Mouse (Mus musculus): ENCODE data around the gene Tec.

Gene Tec

GRCm38 (mm10) chr5:72891534-72891933, 23.3 kb upstream of the Tec start:
- no peak for DNase-seq (ENCODE audit: low spot score in 2 of 2)

- DNase-seq (ENCODE audit: low spot score in 2 of 2) = no peak
Observed at GRCm38 (mm10) chr5:72888260-72888659, 20.0 kb upstream of the Tec start.

GRCm38 (mm10) chr5:72886458-72887222, 18.4 kb upstream of the Tec start:
- no peak for DNase-seq (ENCODE audit: low spot score in 2 of 2)

GRCm38 (mm10) chr5:72883706-72884105, 15.4 kb upstream of the Tec start:
- DNase-seq (ENCODE audit: low spot score in 2 of 2) = no peak

GRCm38 (mm10) chr5:72882412-72882765, 14.1 kb upstream of the Tec start:
- no peak for DNase-seq (ENCODE audit: low spot score in 2 of 2)

GRCm38 (mm10) chr5:72881748-72882411, 13.6 kb upstream of the Tec start:
- DNase-seq (ENCODE audit: low spot score in 2 of 2) = no peak

- no peak for DNase-seq (ENCODE audit: low spot score in 2 of 2)
Observed at GRCm38 (mm10) chr5:72879736-72880135, 11.5 kb upstream of the Tec start.

- DNase-seq (ENCODE audit: low spot score in 2 of 2) = no peak
Observed at GRCm38 (mm10) chr5:72871114-72871513, 2.8 kb upstream of the Tec start.

- no peak for DNase-seq (ENCODE audit: low spot score in 2 of 2)
Observed at GRCm38 (mm10) chr5:72869779-72870608, 1.7 kb upstream of the Tec start.

GRCm38 (mm10) chr5:72867036-72867672, 1.1 kb downstream of the Tec start:
- no peak for DNase-seq (ENCODE audit: low spot score in 2 of 2)

GRCm38 (mm10) chr5:72866260-72866905, 1.9 kb downstream of the Tec start:
- DNase-seq (ENCODE audit: low spot score in 2 of 2) = no peak

GRCm38 (mm10) chr5:72864654-72865178, 3.6 kb downstream of the Tec start:
- DNase-seq (ENCODE audit: low spot score in 2 of 2) = no peak

- DNase-seq (ENCODE audit: low spot score in 2 of 2) = no peak
Observed at GRCm38 (mm10) chr5:72863166-72863565, 5.1 kb downstream of the Tec start.

- DNase-seq (ENCODE audit: low spot score in 2 of 2) = no peak
Observed at GRCm38 (mm10) chr5:72861726-72862385, 6.4 kb downstream of the Tec start.

GRCm38 (mm10) chr5:72860899-72861298, 7.4 kb downstream of the Tec start:
- no peak for DNase-seq (ENCODE audit: low spot score in 2 of 2)

- DNase-seq (ENCODE audit: low spot score in 2 of 2) = no peak
Observed at GRCm38 (mm10) chr5:72858306-72858705, 10.0 kb downstream of the Tec start.

- no peak for DNase-seq (ENCODE audit: low spot score in 2 of 2)
Observed at GRCm38 (mm10) chr5:72857756-72858155, 10.5 kb downstream of the Tec start.

- no peak for DNase-seq (ENCODE audit: low spot score in 2 of 2)
Observed at GRCm38 (mm10) chr5:72856255-72856878, 11.9 kb downstream of the Tec start.

GRCm38 (mm10) chr5:72855685-72856124, 12.6 kb downstream of the Tec start:
- DNase-seq (ENCODE audit: low spot score in 2 of 2) = peak; percentile 86 to 87

Data from right cerebral cortex, postnatal 10 days (tissue).